Mouse (Mus musculus): ENCODE results near the gene Dydc1.
"Not testable (repeated sequence)": the region's sequence is repeated elsewhere in the genome, so short reads cannot be mapped to it uniquely, and the experiment has no call there.

The Dydc1 gene

GRCm38 (mm10) chr14:41072229-41072943 lies at the start of gene Dydc1:
Dydc1 (plus strand) TSS chr14:41072911.
- DNase-seq (ENCODE audit: low spot score), result peak; percentile 61

GRCm38 (mm10) chr14:41025087-41025486 lies 47.6 kb upstream of the Dydc1 start:
- DNase-seq (ENCODE audit: low spot score), result no peak

DNA sequence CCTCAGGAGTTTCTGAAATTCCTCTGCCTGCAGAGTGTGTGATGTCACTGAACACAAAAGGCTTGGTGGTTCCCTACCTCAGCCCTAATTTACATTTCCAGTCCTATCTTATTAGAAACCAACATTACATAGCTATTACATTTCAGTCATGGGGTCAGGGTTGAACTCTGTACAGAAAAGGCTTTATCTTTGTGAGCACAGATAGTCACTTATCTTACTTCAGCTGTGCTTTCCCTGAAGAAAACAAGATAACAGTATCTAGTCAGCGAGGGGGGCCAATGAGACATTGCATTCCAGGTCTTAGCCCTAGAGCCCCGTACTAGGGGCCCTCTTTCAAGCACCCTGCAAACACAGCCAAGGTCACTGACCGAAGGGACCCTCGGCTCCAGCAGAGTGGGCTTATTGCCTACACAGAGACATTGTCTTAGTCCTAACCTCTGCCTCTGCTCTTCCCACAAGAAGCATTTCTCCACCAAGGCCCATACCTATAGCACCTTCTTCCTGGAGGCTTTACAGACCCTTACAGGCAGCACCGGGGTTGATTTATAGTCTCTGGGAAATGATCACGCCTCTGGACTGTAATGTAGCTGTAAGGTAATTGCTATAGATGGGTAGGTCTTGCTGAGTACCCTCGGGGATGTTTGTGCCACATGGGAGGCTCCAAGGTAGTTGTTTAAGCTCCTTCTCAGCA lies 47.0 kb upstream of the Dydc1 start:
- no peak for DNase-seq (ENCODE audit: low spot score)

DNA sequence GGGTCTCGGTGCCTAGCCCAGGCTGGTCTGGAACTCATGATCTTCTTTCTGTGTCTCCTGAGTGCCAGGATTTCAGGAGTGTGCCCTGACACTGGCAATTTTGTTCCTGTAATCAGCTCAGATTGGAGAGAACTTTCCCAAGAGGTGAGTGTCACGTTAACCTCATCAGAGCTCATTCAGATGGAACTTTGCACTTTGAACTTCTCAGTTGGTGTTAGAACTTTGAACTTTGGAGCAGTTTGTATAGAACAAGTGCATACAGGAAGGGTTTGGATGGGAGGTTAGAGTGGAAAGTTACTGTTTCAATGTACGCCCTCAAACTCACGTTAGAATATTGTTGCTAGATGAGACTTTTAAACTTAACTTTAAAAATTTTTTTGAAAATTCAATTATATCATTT lies 43.4 kb upstream of the Dydc1 start:
- DNase-seq (ENCODE audit: low spot score), result no peak

- DNase-seq (ENCODE audit: low spot score), result no peak
These were observed 41.7 kb upstream of the Dydc1 start for GRCm38 (mm10) chr14:41030989-41031513.

DNA sequence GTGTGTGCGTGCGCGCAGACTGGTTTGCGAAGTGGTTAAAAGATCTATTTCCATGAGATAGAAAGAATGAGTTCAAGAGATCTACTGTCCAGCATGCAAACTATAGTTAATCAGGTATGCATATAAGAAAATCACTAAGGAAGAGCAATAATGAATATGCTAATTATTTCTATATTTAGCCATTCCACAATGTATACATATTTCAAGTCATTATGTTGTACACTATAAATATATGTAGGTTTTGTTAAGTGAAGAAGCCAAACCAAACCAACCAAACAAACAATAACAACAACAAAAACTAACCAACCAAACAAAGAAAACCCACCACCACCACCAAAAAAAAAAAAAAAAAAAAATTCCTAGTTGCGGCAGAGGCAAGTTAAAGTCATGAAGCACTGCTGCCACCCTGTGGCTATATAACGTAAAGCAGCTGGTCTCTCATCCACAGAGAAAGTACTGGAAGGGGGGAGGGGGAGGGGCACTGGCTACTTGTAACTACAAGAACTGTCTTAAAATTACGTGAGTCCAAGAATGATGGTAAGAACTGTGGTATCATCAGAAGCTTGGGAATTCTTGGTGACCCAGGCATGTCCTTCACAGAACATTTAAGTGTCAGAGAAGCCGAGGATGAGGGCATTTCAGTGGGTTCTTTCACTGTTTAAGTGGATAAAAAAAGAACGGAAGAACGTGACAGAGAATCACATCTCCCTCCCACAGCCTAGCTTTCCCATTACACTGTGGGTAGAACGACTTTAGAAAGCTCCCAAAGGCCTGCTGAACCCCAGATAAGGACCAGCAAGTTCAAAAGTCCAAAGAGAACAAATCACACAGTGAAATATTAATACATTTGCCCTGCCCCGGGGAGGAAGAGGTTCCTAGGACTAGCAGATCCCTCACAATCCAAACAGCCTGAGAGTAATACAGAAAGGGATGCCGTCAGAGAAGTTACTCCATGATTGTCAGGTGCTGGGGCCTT lies 39.3 kb upstream of the Dydc1 start:
- DNase-seq (ENCODE audit: low spot score), result peak; percentile 71

GRCm38 (mm10) chr14:41035146-41035798 lies 37.4 kb upstream of the Dydc1 start:
- peak; percentile 60 for DNase-seq (ENCODE audit: low spot score)

DNA sequence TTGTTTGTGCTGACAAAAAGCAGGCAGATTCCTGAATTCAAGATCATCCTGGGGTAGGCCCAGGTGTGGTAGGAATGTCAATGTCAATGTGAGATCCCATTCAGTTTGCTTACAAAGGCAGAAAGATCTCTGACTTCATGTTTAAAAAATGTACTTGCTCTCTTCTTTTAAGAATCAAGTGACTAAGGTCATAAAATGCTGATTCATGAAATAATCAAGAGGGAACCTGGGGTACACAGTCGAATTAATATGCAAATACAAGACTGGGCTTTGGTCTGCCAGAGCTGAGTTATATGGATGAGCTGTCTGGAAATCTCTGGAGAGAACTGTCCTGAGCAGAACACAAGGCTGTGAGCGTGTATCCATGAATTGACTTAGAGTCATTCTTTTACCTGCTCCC lies 25.3 kb upstream of the Dydc1 start:
- no peak for DNase-seq (ENCODE audit: low spot score)

DNA sequence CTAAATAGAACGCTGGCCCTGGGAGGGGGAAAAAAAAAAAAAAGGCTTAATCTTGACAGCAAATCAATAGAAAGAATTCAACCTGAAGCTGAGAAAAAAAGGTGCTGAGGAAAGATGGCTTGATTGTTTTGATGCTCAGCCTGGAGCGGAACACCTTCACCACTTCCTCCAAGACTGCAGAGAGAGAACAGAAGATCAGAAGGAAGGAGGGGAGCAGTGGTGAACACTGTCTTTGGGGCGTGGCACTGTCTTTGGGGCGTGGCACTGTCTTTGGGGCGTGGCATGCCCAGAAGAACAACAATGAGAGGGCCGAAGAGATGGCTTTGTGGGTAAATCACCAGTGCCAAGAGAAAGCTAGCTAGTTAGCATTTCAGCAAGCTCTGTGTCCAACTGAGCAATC lies 22.2 kb upstream of the Dydc1 start:
- no peak for DNase-seq (ENCODE audit: low spot score)

DNA sequence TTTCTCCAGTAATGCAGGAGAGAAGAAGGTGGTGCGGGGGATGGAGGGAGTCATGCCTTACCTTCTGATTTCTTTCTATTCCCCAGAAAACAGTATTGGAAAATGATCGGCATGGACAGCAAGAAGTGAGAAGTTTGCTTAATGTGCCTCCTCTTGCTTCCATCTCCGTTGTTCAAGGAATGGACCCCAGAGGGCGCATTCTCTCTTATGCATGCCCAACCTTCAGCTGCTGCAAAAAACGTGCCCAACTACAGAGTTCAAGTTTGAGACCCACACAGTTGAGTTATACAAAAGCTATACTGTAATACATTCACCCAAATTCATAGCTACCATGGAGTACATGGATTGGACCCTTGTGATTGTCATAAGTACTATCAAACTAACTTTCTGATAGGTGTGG lies 20.2 kb upstream of the Dydc1 start:
- DNase-seq (ENCODE audit: low spot score), result no peak

- DNase-seq (ENCODE audit: low spot score), result not testable (repeated sequence)
These were observed 19.5 kb upstream of the Dydc1 start for GRCm38 (mm10) chr14:41053190-41053589.

GRCm38 (mm10) chr14:41065168-41065567 lies 7.5 kb upstream of the Dydc1 start:
- no peak for DNase-seq (ENCODE audit: low spot score)

GRCm38 (mm10) chr14:41066416-41066815 lies 6.3 kb upstream of the Dydc1 start:
- no peak for DNase-seq (ENCODE audit: low spot score)

DNA sequence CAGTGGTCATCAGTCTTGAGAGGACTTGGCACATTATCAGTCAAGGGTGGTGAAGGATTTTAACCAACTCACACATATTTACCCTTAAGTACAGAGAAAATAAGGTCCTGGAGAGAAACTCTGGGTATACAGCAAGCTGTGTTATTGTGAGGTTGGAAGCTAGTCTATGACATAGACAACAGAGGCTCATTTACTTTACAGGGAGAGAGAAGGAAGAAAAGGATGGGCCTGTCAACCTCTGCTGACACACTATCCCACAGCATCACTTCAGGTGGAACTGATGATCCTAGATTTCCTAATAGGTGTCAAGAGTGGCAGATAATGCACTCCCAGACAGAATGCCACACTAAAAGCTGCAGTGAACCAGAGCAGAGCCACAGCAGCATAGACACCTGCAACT lies 3.6 kb upstream of the Dydc1 start, which contains the start of gene Dydc2:
Gene Dydc2, minus strand, starts transcription at position 101 of the 400 bp plus-strand sequence.
- DNase-seq (ENCODE audit: low spot score), result no peak

- DNase-seq (ENCODE audit: low spot score), result no peak
These were observed 2.4 kb upstream of the Dydc1 start for GRCm38 (mm10) chr14:41070343-41070742.

- no peak for DNase-seq (ENCODE audit: low spot score)
These were observed 199 bp downstream of the Dydc1 start for GRCm38 (mm10) chr14:41072944-41073275.

- DNase-seq (ENCODE audit: low spot score), result no peak
These were observed 9.7 kb downstream of the Dydc1 start for GRCm38 (mm10) chr14:41082408-41082807.

DNA sequence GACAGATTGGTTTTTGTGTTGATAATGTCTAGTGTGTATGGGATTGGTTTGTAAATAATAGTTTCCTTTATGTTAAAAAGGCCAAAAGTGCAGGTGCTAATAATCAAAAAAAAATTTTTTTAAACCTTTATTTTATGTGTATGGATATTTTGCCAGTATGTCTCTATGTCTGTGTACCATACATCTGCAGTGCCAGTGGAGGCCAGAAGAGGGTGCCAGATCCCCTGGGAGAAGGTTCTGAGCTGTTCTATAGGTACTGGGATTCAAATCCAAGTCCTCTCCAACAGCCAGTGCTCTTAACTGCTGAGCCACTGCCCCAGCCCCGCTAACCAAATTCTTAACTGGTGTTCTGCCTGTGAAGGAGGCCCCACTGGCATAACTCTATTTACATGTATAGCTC lies 14.8 kb downstream of the Dydc1 start:
- no peak for DNase-seq (ENCODE audit: low spot score)

- DNase-seq (ENCODE audit: low spot score), result peak; percentile 15
These were observed 18.1 kb downstream of the Dydc1 start for GRCm38 (mm10) chr14:41090777-41091176.

DNA sequence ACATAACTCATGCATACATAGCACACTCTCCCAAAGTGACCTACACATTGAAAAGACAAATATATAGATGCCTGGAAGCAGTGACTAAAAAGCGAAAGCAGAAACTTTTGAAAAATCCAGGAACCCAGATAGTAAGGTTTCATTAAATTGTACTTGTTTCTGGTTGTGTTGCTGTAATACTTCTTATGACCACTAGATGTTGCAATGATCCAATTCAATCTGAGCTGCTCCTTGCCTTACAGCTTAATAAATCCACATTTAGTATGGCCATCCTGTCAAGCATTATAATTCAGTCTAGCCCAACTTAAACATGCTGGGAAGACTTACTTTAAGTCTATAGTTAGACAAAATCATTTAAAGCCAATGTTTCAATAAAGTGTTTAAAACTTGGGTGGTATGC lies 21.4 kb downstream of the Dydc1 start:
- no peak for DNase-seq (ENCODE audit: low spot score)

DNA sequence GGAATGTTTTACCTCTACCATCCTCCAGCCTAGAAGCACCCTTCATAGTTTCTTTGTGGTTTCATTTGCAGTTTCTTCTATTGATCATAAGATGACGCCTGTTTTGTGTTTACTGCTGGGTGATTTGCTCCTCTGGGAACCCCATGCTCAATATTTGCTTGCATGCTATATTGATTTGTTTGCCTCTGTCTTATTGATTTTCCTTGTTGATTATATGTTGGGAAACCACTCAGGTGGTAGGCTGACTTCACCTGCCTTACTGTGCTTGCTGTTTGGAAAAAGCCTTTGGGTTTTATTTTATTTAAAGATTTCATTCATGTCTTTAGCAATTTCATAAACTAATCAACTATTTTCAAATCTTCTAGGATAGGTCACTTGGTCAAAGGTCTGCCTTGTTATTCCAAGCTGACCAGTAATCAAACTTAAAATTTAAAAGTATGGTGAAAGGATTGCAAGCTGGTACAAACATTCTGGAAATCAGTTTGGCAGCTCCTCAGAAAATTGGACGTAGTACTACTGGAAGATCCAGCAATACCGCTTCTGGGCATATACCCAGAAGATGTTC lies 23.7 kb downstream of the Dydc1 start:
- DNase-seq (ENCODE audit: low spot score), result no peak
